Mouse (Mus musculus): ENCODE results near the gene Trappc6a. TPM values are rescaled to one million over a fixed set of nuclear protein-coding genes. Genes with fewer than 3 reads are reported as not detected.
"Not testable (repeated sequence)": the region's sequence is repeated elsewhere in the genome, so short reads cannot be mapped to it uniquely, and the experiment has no call there.

Trappc6a gene
- total RNA-seq, 1 experiment from 2014 or later = 69.4 TPM

DNA sequence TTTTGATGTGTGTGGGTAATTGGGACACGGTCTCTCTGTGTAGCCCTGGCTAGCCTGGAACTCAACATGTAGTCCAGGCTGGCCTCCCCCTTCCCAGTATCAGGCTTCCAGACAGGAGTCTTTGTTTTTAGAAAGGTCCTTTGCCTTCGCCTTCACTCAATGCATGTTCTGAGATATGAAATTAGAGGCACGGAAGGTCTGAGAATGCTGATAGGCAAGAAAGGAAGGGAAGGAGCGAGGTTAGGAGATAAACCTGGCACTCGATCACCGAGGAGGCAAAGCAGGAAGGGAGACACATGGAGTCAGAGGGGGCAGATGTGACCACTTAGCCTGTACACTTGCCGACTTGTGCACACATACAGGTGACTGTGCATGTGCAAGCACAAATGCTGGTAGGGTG, 21.6 kb upstream of the Trappc6a start:
- no peak for DNase-seq

DNA sequence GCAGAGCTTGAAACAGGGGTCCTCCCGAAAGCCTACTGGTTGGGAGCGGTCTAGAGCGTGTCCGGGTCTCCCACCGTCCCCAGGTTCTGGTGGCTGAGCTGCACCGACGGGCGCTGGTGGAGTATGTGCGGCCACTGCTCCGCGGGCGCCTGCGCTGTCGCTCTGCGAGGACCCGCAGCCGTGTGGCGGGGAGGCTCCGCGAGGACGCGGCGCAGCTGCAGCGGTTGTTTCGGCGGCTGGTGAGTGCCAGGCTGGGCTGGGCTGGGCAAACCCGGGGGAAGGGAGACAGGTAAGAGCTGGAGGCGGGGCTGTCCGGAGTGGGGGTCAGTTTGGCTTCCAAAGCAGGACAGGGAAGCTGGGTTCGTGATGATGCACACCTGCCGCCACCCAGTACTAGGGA, 18.7 kb upstream of the Trappc6a start:
- no peak for DNase-seq

DNA sequence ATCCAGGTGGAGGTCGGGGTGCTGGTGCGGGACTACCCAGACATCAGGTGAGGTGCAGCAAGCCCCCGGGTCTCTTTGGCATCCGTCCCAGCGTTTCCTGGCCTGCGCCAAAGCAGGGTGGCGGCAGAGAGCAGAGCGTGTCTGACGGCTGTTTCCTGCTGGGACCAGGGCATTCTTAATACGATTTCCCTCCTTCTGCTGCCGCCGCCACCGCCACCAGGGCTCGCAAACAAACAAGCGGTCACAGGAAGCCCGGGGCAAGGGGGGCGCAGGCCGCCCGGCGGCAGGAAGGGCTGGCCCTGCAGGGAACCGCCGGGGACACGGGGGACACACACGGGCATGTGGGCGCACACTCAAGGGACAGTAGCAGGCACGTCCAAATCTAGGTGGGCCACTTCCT, 16.5 kb upstream of the Trappc6a start:
- DNase-seq = peak; percentile 81

DNA sequence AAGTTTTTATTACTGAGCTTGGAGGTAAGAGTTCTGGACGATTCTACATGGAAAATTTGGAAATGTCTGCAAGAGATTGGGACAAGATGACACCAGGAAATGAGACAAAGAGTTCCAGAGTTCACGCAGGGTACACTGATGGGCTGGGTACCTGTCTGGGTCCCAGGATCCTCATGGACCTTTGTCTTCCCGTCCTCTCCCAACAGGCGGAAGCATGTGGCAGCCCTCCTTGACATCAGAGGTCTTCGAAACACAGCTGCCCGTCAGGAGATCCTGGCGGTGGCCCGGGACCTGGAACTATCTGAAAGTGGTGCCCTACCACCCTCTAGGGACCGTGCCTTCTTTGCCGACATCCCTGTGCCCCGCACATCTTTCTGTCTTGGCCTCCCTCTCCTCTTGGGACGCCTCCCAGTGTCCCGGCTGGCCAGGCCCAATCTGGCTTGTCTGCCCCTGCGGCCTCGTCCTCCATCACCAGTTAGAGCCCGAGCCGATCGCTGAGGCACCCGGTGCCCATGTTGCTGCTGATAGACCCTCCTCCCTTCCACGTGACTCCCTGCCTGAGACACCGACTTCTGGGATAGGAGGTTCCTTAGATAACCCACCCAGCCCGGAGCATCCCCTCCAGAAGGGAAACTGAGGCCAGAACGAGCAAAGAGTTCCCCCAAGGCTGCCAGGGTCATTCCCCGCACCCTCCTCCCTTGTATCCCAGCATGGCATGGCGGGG, 13.3 kb upstream of the Trappc6a start:
- DNase-seq = peak; percentile 49

DNA sequence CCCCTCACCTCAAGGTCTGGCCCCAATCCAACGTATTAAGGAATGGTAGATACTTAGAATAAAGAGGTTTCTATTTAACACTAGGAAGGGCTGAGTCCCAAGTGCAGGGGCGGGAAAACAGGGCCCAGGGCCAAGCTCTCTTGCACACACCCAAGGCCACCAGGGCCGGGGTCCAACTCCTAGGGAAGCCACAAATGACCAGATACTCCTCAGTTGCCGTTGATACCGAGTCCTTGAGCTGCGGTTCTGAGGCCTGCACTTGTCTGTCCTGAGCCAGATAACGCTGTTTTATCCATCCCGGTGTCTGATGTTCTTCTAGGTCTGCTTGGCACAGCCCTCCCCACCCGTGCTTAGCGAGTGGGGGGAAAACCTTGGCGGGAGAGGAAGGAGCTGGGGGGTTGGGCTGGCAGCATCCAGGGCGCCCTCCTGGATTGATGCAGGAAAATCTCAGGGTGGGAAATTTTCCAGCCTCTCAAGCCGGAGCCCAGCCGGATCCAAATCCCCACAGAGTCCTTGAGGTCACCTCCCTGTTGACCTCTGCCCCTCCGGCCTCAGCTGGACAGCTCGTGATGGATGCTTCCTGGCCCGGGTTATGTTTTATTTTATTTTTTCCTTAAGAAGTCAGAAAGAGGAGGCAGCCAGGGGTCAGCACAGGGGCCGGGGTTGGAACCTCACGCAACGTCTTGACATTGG, 12.5 kb upstream of the Trappc6a start:
- DNase-seq = peak; percentile 84

DNA sequence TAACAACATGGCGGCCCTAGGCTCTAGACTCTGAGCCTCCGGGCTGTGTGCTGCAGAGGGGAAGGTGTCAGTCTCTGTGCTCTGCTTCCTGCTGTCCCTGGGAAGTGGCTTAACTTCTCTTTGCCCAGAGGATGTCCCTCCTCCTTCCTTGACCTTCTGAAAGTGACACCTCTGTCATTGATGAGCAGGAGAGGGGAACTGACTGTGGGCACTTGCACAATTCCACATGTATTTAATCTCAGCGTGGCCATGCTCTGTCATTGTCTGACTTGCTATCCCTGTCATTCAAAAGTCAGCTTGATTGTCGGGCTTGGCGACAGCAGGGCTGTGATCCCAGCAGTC, 12.0 kb upstream of the Trappc6a start:
- DNase-seq = no peak

DNA sequence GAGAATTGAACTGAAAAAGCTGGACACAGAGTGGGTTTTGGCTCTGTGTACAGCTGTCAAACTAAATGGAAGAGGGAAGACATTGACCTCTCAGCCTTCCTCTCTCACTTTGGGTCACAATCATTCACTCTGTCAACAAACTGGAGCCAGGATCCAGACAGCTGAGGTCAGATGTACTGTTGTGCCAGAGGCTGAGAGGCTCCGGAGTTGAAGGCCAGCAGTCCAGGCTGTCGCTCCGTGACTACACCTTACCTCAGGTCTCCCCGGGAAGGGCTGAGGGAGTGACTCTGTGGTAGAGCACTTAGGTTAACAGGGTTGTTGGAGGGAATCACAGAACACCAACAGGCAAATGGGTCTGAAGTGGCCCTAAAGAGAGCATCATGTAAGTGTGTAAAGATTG, 9.9 kb upstream of the Trappc6a start:
- peak; percentile 70 for DNase-seq

DNA sequence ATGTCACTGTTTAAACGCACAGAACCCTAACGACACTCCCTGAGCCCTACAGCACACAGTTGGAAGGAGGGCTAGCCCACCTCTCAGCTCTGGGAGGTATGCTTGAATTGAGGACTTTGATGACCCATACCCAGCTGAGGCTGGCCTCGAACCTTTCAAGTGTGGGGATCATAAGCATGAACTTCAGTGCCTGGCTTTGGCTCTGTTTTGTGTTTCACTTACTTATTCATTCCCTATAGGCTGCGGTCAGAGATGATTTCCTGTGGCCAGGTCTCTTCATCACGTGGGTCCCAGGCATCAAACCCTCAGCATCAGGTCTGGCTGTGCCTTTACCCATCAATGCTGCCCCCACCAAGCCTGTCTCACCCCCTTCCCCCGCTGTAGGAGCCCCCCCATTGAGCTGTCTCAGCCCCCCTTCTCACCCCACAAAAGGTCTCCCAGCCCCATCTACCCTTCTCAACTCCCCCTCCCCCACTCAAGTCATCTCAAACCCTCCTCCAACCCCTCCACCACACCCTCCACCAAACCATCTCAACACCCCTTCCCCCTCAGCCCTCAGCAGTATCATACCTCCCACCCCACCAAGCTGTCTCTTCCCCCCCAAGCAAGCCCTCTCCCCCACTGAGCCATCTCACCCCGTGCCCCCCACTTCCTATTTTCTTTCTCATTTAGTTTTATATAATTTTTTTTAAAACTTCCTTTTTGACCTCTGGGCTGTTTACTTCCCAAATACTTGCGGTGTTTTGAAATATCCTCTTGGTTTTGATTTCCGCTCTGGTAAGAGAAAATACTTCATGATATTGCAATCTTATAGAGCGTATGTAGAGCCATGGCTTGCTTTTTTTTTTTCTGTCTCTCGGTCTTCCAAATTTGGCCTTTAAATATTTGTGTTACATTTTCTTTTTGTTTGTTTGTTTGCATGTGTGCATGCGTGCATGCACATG, 7.5 kb upstream of the Trappc6a start:
- no peak for DNase-seq

DNA sequence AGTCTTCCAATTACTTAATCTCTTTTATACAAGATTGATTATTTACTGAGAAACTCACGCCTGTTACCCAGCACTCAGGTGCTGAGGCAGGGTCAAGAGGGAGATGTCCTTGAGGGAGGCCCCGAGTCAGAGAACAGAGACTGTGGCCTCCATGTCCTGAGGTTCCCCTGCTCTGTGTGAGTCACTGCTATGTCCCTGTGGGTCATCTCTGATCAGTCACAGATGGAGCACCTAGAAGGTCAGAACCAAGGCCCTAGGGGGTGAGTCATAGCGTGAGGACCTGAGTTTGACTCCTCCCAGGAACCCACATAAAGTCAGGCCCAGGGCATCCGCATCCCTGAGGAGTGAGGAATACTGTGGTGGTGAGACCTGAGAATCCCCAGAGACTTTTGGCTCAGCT, 6.5 kb upstream of the Trappc6a start:
- DNase-seq = peak; percentile 83

DNA sequence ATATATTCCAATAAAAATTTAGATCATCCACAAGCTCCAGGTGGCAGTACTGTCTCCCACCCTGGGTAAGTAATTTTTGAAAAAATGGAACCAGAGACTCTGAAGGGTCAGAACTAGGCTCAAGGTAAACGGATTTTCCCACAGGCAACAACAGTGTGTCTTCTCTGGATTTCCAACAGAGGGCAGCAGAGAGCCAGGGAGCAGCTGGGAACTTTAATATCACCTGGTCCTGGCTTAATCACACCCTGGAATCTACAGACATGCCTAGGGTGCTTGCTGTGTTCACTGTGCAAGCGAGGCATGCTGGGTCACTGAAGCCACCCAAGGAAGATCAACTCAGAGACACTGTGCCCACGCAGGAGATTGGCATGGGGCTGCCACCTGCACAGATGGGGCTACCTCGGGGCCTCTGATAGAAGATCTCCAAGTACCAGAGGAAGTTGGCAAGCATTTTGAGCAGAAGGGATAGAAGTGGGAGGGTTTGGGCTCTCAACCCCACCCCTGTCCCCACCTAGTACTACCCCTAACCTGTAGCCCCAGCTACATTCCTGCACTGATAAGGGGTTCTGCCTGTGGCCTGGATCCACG, 4.6 kb upstream of the Trappc6a start:
- DNase-seq = peak; percentile 77

DNA sequence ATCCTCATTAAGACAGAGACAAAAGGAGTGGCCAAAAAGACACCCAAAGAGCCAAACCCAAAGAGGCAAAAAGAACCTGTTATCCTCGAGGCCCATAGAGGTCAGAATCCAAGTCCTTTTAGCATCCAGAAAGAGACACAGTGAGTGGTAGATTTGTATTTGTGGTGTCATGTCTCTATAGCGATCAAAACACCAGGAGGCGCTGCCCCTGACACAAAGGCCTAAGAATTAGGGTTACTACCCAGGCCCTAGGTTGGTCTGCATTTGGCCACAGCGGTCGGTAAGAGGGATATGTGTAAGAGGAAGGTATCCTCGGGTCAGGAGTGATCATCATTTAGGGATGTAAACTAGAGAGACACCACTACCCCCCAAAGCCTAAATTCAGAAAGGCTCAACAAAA, 1.9 kb upstream of the Trappc6a start:
- DNase-seq = no peak

DNA sequence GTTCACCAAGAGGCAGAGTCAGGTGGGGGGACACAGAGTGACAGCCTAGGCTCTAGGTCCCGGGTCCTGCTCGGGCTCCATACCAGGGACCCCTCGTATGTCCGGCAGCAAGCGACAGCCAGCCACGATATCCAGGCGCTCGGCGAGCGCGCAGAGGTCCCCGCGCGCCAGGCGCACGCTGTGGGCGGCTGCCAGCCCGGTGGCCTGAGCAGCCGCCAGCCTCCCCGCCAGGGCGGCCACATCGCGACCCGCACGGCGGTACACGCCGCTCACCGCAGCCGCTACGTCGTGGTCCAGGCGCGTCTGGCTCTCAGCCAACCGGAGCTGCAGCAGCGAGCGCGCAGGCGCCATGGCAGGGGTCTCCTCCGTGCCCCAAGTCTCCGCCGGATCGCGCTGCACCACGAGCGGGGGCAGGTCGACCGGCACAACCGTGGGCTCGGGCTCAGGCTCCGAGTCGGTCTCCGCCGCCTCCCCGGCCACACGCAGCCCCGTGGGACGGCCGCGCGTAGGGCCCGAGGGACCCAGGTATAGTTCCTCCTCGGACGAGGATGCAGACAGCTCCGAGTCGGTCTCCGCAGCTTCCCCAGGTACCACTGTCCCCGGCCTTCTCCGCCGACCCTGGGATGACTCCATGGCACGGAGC, 1.1 kb upstream of the Trappc6a start:
- peak; percentile 76 for DNase-seq

DNA sequence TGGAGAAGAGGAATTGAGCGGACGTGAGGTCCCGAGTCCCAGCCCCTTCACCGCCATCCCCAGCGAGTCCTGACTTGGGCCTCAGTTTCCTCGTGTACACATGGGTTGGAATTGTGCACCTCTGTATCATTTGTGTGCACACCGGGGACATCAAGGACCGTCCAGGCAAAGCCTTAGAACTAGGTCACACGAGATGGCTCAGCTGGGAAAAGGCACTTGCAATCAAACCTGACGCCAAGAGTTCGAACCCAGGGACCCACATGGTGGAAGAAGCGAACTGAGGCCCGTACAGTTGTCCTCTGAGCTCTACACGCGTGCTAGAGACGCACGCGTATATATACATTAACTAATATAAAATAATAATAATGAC, 598 bp upstream of the Trappc6a start:
- no peak for DNase-seq

DNA sequence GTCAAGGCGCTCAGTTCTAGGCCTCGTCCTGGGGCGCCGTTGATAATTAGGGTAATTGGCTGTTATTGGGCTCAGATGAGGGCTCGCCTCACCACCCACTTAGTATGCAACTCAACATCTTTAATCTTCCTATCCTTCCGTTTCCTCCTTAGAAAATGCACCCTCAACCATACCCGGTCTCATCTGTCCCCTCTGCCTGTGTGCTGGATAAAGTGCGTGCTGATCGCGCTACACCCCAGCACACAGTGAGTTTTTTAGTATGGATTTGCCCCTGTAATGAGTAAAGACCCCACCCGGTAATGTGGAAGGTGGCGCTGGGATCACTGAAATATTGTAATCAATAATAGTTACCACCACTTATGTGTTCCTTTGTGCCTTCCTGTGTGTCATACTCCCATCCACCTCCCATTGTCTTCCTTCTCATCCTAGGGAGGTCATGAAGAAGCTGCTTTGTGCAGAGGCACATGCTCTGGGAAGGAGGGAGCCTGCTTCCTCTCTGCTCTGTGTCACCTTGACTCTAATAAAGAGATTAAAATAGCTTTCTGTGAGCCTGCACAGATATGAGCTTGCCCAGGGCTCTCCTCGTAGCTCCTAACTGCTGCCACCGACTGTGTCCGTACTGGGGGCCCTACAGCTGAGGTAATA, 851 bp downstream of the Trappc6a start:
- no peak for DNase-seq

DNA sequence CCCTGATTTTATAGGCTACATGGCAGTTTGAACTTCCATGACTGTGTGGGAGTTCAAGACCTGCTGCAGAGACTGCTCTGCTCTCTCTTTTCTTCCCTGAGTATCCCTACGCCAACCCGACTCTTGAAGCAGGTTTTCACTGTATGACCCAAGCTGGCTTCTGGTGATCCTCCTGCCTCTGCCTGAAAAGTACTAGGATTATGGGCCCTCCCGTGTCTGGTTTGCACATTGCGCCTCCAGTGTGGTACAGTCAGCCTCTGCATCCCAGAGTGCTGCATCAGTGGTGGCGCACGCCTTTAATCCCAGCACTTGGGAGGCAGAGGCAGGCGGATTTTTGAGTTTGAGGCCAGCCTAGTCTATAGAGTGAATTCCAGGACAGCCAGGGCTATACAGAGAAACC, 1.6 kb downstream of the Trappc6a start:
- no peak for DNase-seq

DNA sequence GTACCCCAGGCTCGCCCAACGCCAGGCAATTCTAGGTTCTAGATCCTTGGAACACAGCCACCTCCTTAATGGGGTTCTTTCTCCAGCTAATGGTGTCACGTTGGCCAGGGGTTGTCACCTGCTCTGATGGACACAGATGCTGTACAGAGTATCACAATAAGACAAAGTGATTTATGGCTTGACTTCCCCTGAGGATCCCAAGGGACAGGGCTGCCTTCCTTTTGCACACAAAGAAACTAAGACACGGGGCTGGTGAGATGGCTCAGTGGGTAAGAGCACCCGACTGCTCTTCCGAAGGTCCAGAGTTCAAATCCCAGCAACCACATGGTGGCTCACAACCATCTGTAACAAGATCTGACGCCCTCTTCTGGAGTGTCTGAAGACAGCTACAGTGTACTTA, 3.7 kb downstream of the Trappc6a start:
- DNase-seq = not testable (repeated sequence)

DNA sequence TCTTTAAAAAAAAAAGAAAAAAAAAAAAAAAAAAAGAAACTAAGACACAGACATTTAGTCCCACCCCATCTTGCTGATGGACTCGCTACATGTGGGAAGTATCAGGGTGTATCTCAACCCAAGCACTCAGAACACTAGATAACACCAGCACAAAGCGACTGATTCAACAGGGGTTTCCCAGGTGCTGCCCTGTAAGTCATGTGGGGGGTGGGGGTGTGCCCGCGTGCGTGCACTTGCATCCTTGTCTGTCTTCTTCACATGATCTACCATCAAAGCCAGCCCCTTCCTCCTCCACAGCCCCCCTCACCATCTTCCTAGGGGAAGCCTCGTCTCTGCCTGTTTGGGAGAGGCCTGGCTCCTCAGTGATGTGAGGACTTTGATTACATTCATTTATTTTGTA, 4.2 kb downstream of the Trappc6a start:
- DNase-seq = no peak

DNA sequence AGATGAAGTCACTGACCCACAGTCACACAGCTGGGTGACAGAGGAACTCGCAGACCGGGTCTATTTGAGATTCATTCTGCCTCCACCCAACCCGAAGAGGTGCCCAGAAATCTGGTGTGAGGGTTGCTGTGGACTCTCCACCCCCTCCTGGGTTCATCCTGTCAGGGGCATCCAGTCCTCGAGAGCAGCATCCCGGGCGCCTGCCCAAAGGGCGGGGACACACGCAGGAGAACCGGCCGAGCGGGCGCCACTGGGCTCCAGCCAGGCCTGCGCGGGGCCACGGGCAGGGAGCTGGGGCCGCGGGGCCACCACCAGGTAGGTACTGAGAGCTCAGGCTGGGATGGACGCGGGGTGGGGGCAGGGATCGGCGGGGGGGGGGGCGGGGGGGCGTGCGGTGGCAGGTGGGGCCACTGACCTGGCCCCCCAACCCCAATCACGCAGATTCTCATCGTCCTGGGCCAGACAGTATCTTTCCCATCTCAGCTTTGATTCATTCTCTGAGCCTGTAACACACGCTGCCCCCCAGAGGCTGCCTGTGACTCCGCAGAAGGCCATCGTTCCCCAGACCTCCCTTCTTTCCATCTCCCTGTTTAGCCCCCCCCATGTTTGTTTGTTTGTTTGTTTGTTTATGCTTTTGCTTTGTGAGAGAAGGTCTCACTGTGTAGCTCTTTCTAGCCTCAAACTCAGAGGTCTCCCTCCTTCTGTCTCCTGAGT, 9.6 kb downstream of the Trappc6a start, which contains the start of gene Nkpd1:
Nkpd1 (plus strand) TSS at position 187 of the 714 bp plus-strand sequence.
- DNase-seq = peak; percentile 54

DNA sequence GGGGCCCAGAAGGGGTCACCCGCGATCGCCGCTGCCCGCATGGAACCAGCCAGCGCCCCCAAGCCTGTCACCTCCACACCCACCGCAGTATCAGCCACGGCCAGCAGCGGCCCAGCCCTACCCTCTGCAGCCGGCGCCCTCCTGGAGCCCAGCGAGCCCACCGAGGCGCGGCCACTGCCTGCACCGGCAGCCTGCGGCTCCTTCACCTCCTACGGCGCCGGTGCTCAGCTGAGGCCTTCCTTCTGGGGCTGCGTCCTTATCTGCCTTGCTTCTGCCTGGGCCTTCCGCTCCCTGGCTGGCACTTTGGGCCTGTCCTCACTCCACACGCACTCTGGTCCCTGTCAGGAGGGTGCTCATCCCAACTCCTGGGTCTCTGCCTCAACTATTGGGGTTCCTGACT, 11.8 kb downstream of the Trappc6a start:
- no peak for DNase-seq

DNA sequence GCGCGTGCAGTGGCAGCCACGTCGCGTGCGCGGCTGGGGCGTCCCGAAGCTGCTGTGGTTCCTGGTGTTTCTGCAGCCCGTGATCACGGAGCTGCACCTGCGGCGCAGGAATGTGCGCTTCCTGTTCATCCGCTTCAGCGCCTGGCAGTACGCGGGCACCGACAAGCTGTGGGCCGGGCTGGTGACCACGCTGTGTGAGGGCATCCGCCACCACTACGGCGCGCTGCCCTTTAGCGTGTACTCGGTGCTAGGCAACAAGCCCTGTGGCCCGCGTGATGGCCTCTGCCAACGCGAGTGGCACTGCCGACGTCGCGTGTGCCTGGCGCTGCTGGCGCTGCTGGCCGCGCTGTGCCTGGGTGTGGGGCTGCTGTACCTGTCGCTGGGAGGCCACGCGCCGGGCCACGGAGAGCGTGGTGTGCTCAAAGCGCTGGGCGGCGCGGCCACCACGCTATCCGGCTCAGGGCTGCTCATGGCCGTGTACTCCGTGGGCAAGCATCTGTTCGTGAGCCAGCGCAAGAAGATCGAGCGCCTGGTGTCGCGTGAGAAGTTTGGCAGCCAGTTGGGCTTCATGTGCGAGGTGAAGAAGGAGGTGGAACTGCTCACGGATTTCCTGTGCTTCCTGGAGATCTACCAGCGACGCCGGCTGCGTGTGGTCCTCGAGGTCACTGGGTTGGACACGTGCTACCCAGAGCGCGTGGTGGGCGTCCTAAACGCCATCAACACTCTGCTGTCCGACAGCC, 15.0 kb downstream of the Trappc6a start:
- DNase-seq = peak; percentile 50

All from adrenal gland, postnatal 14 days (tissue).